Mouse (Mus musculus): ENCODE measurements around the gene Pan3. TPM values are rescaled to one million over a fixed set of nuclear protein-coding genes. Genes with fewer than 3 reads are reported as not detected.
A peak's percentile ranks its signal among the peaks of the same experiment; 100 is the strongest.

The Pan3 gene
- total and polyA plus RNA-seq, 2 experiments from 2014 or later = 28.0 to 63.9 TPM

GRCm38 (mm10) chr5:147418394-147419121 is 11.4 kb upstream of the Pan3 start:
- no peak for DNase-seq (ENCODE audit: low spot score)
- Histone ChIP-seq H3K27me3 (ENCODE audit: control insufficient read depth, insufficient read depth, low read length) (no peaks in the 10 kb centered on the region), H3K4me2 (ENCODE audit: low read depth, low read length) (peak overlapping the region; percentile 11; the same call in 1 of the 2 replicates), H3K4me1 (ENCODE audit: control insufficient read depth, insufficient read depth) (no peaks in the 10 kb centered on the region), H3K36me3 (replicated peaks; ENCODE audit: control insufficient read depth, insufficient read depth, low read length) (no peaks in the 10 kb centered on the region), H3K9ac (replicated peaks; ENCODE audit: low read depth, low read length) (no peak overlapping the region), H3K4me3 (ENCODE audit: low read depth, low read length) (no peak overlapping the region), H3K9me3 (replicated peaks; ENCODE audit: control insufficient read depth, low read length) (no peaks in the 10 kb centered on the region), H3K27ac (ENCODE audit: low read depth) (0 out of 2 replicates have a peak overlapping the region, but pooled peaks have one; percentile 0)
- peak; percentile 53 for ATAC-seq (ENCODE audit: insufficient read depth, low read depth)
- TF ChIP-seq CTCF (IDR thresholded peaks at IDR 0.05; ENCODE audit: low read depth) (peak; percentile 64), EP300 (IDR thresholded peaks at IDR 0.05; ENCODE audit: low read depth) (no peak)
- 19% methylated on average over 10 of the region's 10 CpGs for WGBS

GRCm38 (mm10) chr5:147423612-147424011 is 6.3 kb upstream of the Pan3 start:
- Histone ChIP-seq H3K27ac (ENCODE audit: low read depth) (no peak overlapping the region), H3K4me3 (ENCODE audit: low read depth, low read length) (no peak overlapping the region), H3K36me3 (replicated peaks; ENCODE audit: control insufficient read depth, insufficient read depth, low read length) (no peaks in the 10 kb centered on the region), H3K4me2 (ENCODE audit: low read depth, low read length) (no peak overlapping the region), H3K27me3 (ENCODE audit: control insufficient read depth, insufficient read depth, low read length) (no peaks in the 10 kb centered on the region), H3K9ac (replicated peaks; ENCODE audit: low read depth, low read length) (no peak overlapping the region), H3K9me3 (replicated peaks; ENCODE audit: control insufficient read depth, low read length) (no peaks in the 10 kb centered on the region), H3K4me1 (ENCODE audit: control insufficient read depth, insufficient read depth) (no peaks in the 10 kb centered on the region)
- no peak for DNase-seq (ENCODE audit: low spot score)
- WGBS = 38% methylated on average over 6 of the region's 6 CpGs
- no peak for TF ChIP-seq EP300 (IDR thresholded peaks at IDR 0.05; ENCODE audit: low read depth)
- no peak for TF ChIP-seq CTCF (IDR thresholded peaks at IDR 0.05; ENCODE audit: low read depth)
- ATAC-seq (ENCODE audit: insufficient read depth, low read depth) = no peak

- Histone ChIP-seq H3K4me1 (ENCODE audit: control insufficient read depth, insufficient read depth) (0 out of 2 replicates have a peak, but pooled peaks cover 6% of the 10 kb centered on the region), H3K36me3 (replicated peaks; ENCODE audit: control insufficient read depth, insufficient read depth, low read length) (no peaks in the 10 kb centered on the region), H3K4me2 (ENCODE audit: low read depth, low read length) (no peak overlapping the region), H3K4me3 (ENCODE audit: low read depth, low read length) (no peak overlapping the region), H3K27me3 (ENCODE audit: control insufficient read depth, insufficient read depth, low read length) (no peaks in the 10 kb centered on the region), H3K9ac (replicated peaks; ENCODE audit: low read depth, low read length) (no peak overlapping the region), H3K9me3 (replicated peaks; ENCODE audit: control insufficient read depth, low read length) (no peaks in the 10 kb centered on the region), H3K27ac (ENCODE audit: low read depth) (peak overlapping the region; percentile 48; the same call in 1 of the 2 replicates)
- WGBS = 56% methylated on average over 4 of the region's 4 CpGs
- DNase-seq (ENCODE audit: low spot score) (no peak), ATAC-seq (ENCODE audit: insufficient read depth, low read depth) (no peak)
- no peak for TF ChIP-seq CTCF (IDR thresholded peaks at IDR 0.05; ENCODE audit: low read depth)
- no peak for TF ChIP-seq EP300 (IDR thresholded peaks at IDR 0.05; ENCODE audit: low read depth)
Observed at GRCm38 (mm10) chr5:147426048-147426805, 3.7 kb upstream of the Pan3 start.

GRCm38 (mm10) chr5:147430361-147430935 is 487 bp downstream of the Pan3 start:
- Histone ChIP-seq H3K4me1 (ENCODE audit: control insufficient read depth, insufficient read depth) (peaks cover 29% of the 10 kb centered on the region), H3K36me3 (replicated peaks; ENCODE audit: control insufficient read depth, insufficient read depth, low read length) (no peaks in the 10 kb centered on the region), H3K4me3 (ENCODE audit: low read depth, low read length) (peak overlapping the region; percentile 99), H3K27ac (ENCODE audit: low read depth) (peak overlapping the region; percentile 99), H3K9me3 (replicated peaks; ENCODE audit: control insufficient read depth, low read length) (no peaks in the 10 kb centered on the region), H3K9ac (replicated peaks; ENCODE audit: low read depth, low read length) (peak overlapping the region; percentile 98), H3K27me3 (ENCODE audit: control insufficient read depth, insufficient read depth, low read length) (no peaks in the 10 kb centered on the region), H3K4me2 (ENCODE audit: low read depth, low read length) (peak overlapping the region; percentile 82)
- ATAC-seq (ENCODE audit: insufficient read depth, low read depth) (peak; percentile 84), DNase-seq (ENCODE audit: low spot score) (peak; percentile 73)
- under 1% methylated on average over 30 of the region's 91 CpGs for WGBS
- no peak for TF ChIP-seq CTCF (IDR thresholded peaks at IDR 0.05; ENCODE audit: low read depth)
- TF ChIP-seq EP300 (IDR thresholded peaks at IDR 0.05; ENCODE audit: low read depth) = no peak

GRCm38 (mm10) chr5:147430936-147431839 is 1.2 kb downstream of the Pan3 start:
- H3K4me2 ChIP-seq (ENCODE audit: low read depth, low read length) = peak overlapping the region; percentile 82
- peak overlapping the region; percentile 98 for H3K9ac ChIP-seq (replicated peaks; ENCODE audit: low read depth, low read length)
- WGBS = under 1% methylated on average over 39 of the region's 68 CpGs
- H3K9me3 ChIP-seq (replicated peaks; ENCODE audit: control insufficient read depth, low read length) = no peaks in the 10 kb centered on the region
- peaks cover 36% of the 10 kb centered on the region for H3K4me1 ChIP-seq (ENCODE audit: control insufficient read depth, insufficient read depth)
- no peaks in the 10 kb centered on the region for H3K27me3 ChIP-seq (ENCODE audit: control insufficient read depth, insufficient read depth, low read length)
- H3K4me3 ChIP-seq (ENCODE audit: low read depth, low read length) = peak overlapping the region; percentile 99
- peak overlapping the region; percentile 99 for H3K27ac ChIP-seq (ENCODE audit: low read depth)
- TF ChIP-seq EP300 (IDR thresholded peaks at IDR 0.05; ENCODE audit: low read depth) (no peak), CTCF (IDR thresholded peaks at IDR 0.05; ENCODE audit: low read depth) (no peak)
- no peaks in the 10 kb centered on the region for H3K36me3 ChIP-seq (replicated peaks; ENCODE audit: control insufficient read depth, insufficient read depth, low read length)
- peak; percentile 54 for ATAC-seq (ENCODE audit: insufficient read depth, low read depth)
- DNase-seq (ENCODE audit: low spot score) = peak; percentile 46

Data from heart, postnatal 0 days (tissue).